Mouse (Mus musculus) adrenal gland, postnatal 4 days (tissue): ENCODE data around the gene Olfr766-ps1. TPM values are rescaled to one million over a fixed set of nuclear protein-coding genes. Genes with fewer than 3 reads are reported as not detected.
"Not testable (repeated sequence)": the region's sequence is repeated elsewhere in the genome, so short reads cannot be mapped to it uniquely, and the experiment has no call there.

Experiments used
- DNase-seq, 2 experiments: peaks; one replicate each; pipeline ENCODE4 v3.0.0; 2021 to 2022; ENCODE audit warnings: low spot score in 2 of 2, mixed read lengths in 2 of 2
- long read RNA-seq, 2 experiments: library from polyadenylated mRNA; stranded (forward); transcript quantifications; one replicate each; pipeline ENCODE4 v2.0.0; 2021
- total RNA-seq, 2 experiments: library from RNA; stranded (reverse); gene quantifications; 2 replicates each; pipeline ENCODE4 v1.2.3; 2021

Olfr766-ps1 gene
- not detected for total RNA-seq
- long read RNA-seq, experiment 1 = 0 reads
- long read RNA-seq, experiment 2 = 0 reads

- DNase-seq = no peak
Observed at GRCm38 (mm10) chr10:129068877-129069276, at the start of gene Olfr766-ps1. Gene Olfr766-ps1 (minus strand): TSS chr10:129068977.

- no peak for DNase-seq
Observed at GRCm38 (mm10) chr10:129117761-129118160, 49.0 kb upstream of the Olfr766-ps1 start, which contains the start of gene Olfr769. Gene Olfr769 (minus strand): TSS chr10:129117861.

DNA sequence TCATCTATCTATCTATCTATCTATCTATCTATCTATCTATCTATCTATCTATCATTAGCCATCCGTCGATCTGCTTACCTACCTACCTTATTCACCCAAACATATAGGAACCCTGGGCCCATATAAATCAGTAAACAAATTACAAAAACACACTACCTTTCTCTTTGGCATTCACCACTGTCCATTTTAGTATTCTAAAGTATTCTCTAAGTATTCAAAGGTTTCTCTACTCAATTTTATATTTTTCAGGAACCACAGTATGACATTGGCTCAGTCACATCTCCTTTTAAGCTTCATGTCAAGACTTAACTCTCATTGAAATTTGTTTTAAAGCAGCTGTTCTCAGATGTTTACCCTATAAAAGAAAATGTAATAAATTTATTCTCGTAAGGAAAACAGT lies 46.4 kb upstream of the Olfr766-ps1 start:
- DNase-seq = no peak

DNA sequence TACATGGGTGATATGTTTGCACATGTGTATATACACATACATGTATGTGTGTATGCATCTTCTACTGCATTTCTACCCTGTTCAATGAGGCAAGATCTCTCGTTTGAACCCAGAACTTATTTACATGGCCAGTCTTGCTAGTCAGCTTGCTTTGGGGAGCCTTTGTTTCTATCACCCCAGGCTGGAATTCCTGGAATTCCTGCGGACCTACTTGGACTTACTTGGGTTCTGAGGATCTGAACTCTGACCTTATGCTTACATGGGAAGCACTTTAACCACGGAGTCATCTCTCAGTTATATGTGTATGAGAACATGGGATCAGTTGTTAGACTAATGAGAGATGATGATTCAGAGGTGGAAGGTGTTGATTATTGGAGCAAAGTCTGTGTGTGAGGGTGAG lies 32.5 kb upstream of the Olfr766-ps1 start:
- no peak for DNase-seq

GRCm38 (mm10) chr10:129099275-129099674 lies 30.5 kb upstream of the Olfr766-ps1 start, which contains the start of gene Olfr768:
Gene Olfr768 (minus strand): TSS chr10:129099375.
- no peak for DNase-seq

DNA sequence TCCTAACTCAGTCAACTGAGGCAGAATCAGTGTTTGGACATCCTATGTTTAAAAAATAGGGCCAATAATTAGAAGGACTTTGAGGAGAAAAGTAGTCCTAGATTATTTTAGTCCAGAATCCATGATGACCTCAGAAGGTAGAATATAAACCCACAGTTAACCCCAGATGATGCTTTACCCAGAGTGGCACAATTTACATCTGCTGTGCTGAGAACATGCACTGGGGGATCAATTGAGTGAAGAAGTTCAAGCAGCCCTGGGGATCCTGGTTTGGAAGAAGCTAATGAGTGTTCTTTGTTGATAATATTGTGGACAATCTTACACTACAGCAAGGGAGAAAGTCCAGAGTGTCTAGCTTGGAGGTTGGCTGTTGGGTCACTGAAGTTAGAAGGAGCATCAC lies 14.0 kb upstream of the Olfr766-ps1 start, which contains the start of gene Olfr767:
Gene Olfr767, minus strand, starts transcription at position 101 of the 400 bp plus-strand sequence.
- not testable (repeated sequence) for DNase-seq

GRCm38 (mm10) chr10:129049898-129050297 lies 18.9 kb downstream of the Olfr766-ps1 start, which contains the start of gene Olfr765:
Gene Olfr765 (minus strand): TSS chr10:129049998.
- not testable (repeated sequence) for DNase-seq

DNA sequence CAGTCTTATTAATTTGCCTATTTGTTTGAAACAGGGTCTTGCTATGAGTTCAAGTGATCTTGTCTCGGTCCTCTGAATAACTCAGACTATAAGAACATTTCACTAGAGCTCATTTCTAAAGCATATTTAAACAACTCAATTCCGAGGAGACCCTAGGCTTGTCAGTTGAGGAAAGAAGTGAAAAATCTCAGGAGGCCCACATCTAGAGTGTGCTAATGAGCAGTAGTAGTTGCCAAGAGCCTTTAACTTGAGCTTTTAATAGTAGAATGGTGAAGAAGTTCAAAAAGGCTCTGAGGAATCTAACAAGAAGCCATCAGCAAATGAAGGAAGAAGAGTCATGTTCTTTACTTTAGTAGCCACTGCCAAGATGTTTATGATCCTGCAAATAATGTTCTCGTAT lies 29.0 kb downstream of the Olfr766-ps1 start, which contains the start of gene Olfr764-ps1:
Gene Olfr764-ps1, minus strand, starts transcription at position 101 of the 400 bp plus-strand sequence.
- DNase-seq = no peak

- DNase-seq = no peak
Observed at GRCm38 (mm10) chr10:129028343-129028742, 40.4 kb downstream of the Olfr766-ps1 start.

DNA sequence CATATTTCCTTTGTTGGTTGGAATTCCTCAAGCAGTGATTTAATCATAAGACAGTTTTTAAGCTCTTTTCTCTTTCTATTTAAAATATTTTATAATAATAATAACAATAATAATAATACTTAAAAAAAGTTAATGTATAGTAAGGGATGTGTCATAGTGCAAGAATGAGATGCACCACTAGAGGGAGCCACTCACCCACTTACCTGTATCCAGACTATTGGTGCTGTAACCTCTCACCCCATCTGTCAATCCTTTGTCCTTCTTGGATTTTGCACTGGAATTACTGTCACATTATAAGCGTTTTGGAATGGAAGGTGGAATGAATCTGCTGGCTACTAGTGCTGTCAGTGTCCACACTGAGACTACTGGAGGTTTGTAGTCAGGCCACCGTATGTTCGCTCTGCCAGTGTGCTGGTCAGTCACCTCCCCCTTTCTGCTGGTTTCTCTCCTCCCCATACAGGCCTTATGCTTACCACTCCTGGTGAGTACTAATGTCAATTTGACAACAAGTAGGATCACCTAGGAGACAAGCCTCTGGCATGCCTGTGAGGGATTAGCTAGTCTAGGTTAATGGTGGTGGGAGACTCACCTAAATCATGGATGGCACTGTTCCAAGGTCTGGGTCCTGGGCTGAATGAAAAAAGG lies 42.6 kb downstream of the Olfr766-ps1 start:
- no peak for DNase-seq

DNA sequence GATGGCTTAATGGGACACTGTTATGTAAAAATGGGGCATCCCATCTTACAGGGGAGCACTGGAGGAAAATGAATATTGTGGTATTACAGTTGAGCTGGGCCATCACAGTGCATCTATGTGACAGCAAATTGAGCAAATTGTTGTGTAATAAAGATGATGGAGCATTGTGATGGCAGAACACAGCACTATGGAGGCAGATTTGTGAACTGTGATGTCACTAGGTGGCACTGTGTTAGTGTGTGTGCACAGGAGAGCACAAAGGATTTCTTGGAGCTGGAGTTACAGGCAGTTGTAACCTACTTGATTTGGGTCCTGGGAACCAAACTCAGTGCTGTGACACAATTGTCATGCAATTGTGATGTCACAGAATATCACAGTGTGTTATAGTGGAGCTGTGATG lies 45.5 kb downstream of the Olfr766-ps1 start:
- no peak for DNase-seq

- no peak for DNase-seq
Observed at GRCm38 (mm10) chr10:129014477-129014876, 54.3 kb downstream of the Olfr766-ps1 start.

Other genes starting within 250 kb of the Olfr766-ps1 start
- gene Ormdl2, start 247.3 kb downstream of the Olfr766-ps1 start, total RNA-seq = 10 to 100 TPM; 31.6 to 32.4 TPM
- gene Gdf11, start 177.3 kb downstream of the Olfr766-ps1 start, total RNA-seq = 1 to 10 TPM; 5.1 to 8.9 TPM
- gene Cd63, start 168.0 kb downstream of the Olfr766-ps1 start, total RNA-seq = 100 to 1,000 TPM; 304 to 317 TPM
- 10 to 100 TPM; 13.5 to 24.2 TPM for gene Rdh5, start 146.1 kb downstream of the Olfr766-ps1 start, total RNA-seq
- 100 to 1,000 TPM; 158 to 168 TPM for gene Bloc1s1, start 144.9 kb downstream of the Olfr766-ps1 start, total RNA-seq
- gene Itga7, start 135.2 kb downstream of the Olfr766-ps1 start, total RNA-seq = 10 to 100 TPM; 13.9 to 17.2 TPM
- 10 to 100 TPM in 1 of 2 experiments, 1 to 10 TPM in 1; 5.4 to 10.0 TPM for gene Mettl7b, start 108.0 kb downstream of the Olfr766-ps1 start, total RNA-seq
- gene Olfr9, start 79.5 kb downstream of the Olfr766-ps1 start, total RNA-seq = not detected
- gene Olfr763, start 58.2 kb downstream of the Olfr766-ps1 start, total RNA-seq = not detected
- gene Olfr764-ps1, start 29.1 kb downstream of the Olfr766-ps1 start, total RNA-seq = not detected
- not detected for gene Olfr765, start 19.0 kb downstream of the Olfr766-ps1 start, total RNA-seq
- not detected for gene Olfr767, start 13.9 kb upstream of the Olfr766-ps1 start, total RNA-seq
- not detected for gene Olfr768, start 30.4 kb upstream of the Olfr766-ps1 start, total RNA-seq
- gene Olfr769, start 48.9 kb upstream of the Olfr766-ps1 start, total RNA-seq = not detected
- not detected for gene Olfr770, start 70.0 kb upstream of the Olfr766-ps1 start, total RNA-seq
- not detected for gene Olfr771, start 95.8 kb upstream of the Olfr766-ps1 start, total RNA-seq
- gene Olfr772, start 108.9 kb upstream of the Olfr766-ps1 start, total RNA-seq = not detected
- gene Olfr773, start 118.4 kb upstream of the Olfr766-ps1 start, total RNA-seq = not detected
- not detected for gene Olfr774, start 167.2 kb upstream of the Olfr766-ps1 start, total RNA-seq
- gene Olfr775, start 179.4 kb upstream of the Olfr766-ps1 start, total RNA-seq = not detected
- not detected for gene Olfr776, start 190.2 kb upstream of the Olfr766-ps1 start, total RNA-seq
- gene Olfr777, start 202.5 kb upstream of the Olfr766-ps1 start, total RNA-seq = not detected
- not detected for gene Olfr780, start 249.1 kb upstream of the Olfr766-ps1 start, total RNA-seq